Mouse (Mus musculus) kidney, adult 2 months (tissue): ENCODE data around the gene Mtmr3. TPM values are rescaled to one million over a fixed set of nuclear protein-coding genes. Genes with fewer than 3 reads are reported as not detected.

ENCODE experiments used
- DNase-seq: peaks from one replicate; pipeline ENCODE4 v3.0.0; 2021
- H3K27ac ChIP-seq: fragments of 200-500 bp; 2 replicates; pipeline ENCODE4 v1.5.1; 2012; ENCODE audit warnings: low read depth, low read length, control low read depth, inconsistent platforms; ENCODE audit not compliant: insufficient read depth
- H3K27me3 ChIP-seq: fragments of 200-500 bp; replicated peaks from 2 replicates; pipeline ENCODE4 v1.6.1; 2012; ENCODE audit warnings: mild to moderate bottlenecking, moderate library complexity, low read length, inconsistent platforms; ENCODE audit not compliant: control insufficient read depth, insufficient read depth
- H3K36me3 ChIP-seq: fragments of 200-500 bp; 2 replicates; pipeline ENCODE4 v1.6.1; 2012; ENCODE audit warnings: mild to moderate bottlenecking, moderate library complexity, low read length, inconsistent platforms; ENCODE audit not compliant: control insufficient read depth, insufficient read depth
- H3K4me1 ChIP-seq: fragments of 200-500 bp; 2 replicates; pipeline ENCODE4 v1.6.1; 2011; ENCODE audit warnings: low read length; ENCODE audit not compliant: control insufficient read depth, insufficient read depth
- H3K4me3 ChIP-seq: fragments of 200-500 bp; 2 replicates; pipeline ENCODE4 v1.5.1; 2011; ENCODE audit warnings: mild to moderate bottlenecking, low read depth, low read length, control low read depth; ENCODE audit not compliant: insufficient read depth
- CTCF ChIP-seq: fragments of 200-500 bp; conservative IDR thresholded peaks from 2 replicates; pipeline ENCODE4 v1.5.1; 2011; ENCODE audit warnings: low read depth, mild to moderate bottlenecking, control low read depth, low read length, moderate library complexity, mixed read lengths; ENCODE audit not compliant: insufficient read depth, insufficient read length
- POLR2A ChIP-seq: fragments of 200-500 bp; IDR thresholded peaks from one replicate; pipeline ENCODE4 v1.6.1; 2011; ENCODE audit warnings: low read depth, low read length, control low read depth
- WGBS: fragments of 180-500 bp; shearing (Covaris S2); methylation state at CpG from one replicate; pipeline ENCODE4 v1.1.7; 2018; 5-methylcytosine and 5-hydroxymethylcytosine counted together
- polyA plus RNA-seq: library from polyadenylated mRNA; depleted of rRNA; stranded (reverse); fragments of >200 nt; gene quantifications from 2 replicates; pipeline ENCODE4 v1.2.3, GENCODE M21; 2012

Gene Mtmr3
- polyA plus RNA-seq, 1 experiment, result 30.4 TPM

DNA sequence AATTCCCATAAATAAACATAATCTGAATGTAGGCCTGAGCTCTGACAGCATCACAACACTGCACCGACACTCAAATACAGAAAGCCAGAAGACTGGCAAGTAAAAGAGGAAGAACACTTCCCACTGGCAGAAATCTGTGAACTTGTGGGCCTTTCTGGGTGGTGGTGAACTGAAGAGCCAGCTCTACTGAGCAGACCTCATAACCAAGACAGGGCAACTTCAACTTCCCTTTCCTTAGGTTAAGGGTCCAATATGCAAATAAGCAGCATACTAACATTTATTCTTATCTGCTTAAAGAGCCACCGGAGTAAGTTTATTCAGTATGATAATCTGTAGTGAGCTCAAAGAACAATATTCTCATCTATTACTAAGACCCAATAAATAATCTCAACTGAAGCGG, 67.5 kb downstream of the Mtmr3 start:
- no peak for TF ChIP-seq CTCF
- no peak for TF ChIP-seq POLR2A
- WGBS, result 87% methylated on average over 3 of the region's 3 CpGs
- H3K4me1 ChIP-seq, result no peaks in the 10 kb centered on the region; the same call in 1 of the 2 replicates
- H3K4me3 ChIP-seq, result no peak overlapping the region
- H3K27me3 ChIP-seq, result no peaks in the 10 kb centered on the region
- DNase-seq, result no peak
- H3K36me3 ChIP-seq, result no peaks in the 10 kb centered on the region; the same call in 1 of the 2 replicates
- no peak overlapping the region for H3K27ac ChIP-seq

GRCm38 (mm10) chr11:4522142-4522664, 72.5 kb downstream of the Mtmr3 start:
- H3K4me3 ChIP-seq, result no peak overlapping the region
- WGBS, result 75% methylated on average over 6 of the region's 6 CpGs
- H3K36me3 ChIP-seq, result no peaks in the 10 kb centered on the region; the same call in 1 of the 2 replicates
- no peaks in the 10 kb centered on the region for H3K27me3 ChIP-seq
- peak; percentile 21 for DNase-seq
- no peaks in the 10 kb centered on the region; the same call in 1 of the 2 replicates for H3K4me1 ChIP-seq
- no peak for TF ChIP-seq CTCF
- no peak for TF ChIP-seq POLR2A
- no peak overlapping the region for H3K27ac ChIP-seq

DNA sequence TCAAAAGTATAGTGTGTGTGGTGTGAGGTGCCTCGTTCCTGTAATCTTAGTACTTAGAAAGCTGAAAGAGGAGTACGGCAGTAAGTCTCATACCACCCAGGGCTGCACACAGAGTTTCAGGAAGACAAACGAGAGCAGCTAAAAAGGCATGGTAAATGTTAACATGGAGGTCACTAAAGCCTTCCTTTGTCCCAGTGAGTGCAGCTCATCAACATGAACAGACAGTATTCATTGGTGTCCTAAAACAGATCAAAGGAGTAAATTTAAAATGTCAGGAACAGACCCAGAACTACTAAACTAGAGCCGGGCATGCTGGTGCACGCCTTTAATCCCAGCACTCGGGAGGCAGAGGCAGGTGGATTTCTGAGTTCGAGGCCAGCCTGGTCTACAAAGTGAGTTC, 75.7 kb downstream of the Mtmr3 start:
- Histone ChIP-seq H3K27me3 (no peaks in the 10 kb centered on the region), H3K36me3 (peaks cover 2% of the 10 kb centered on the region; the same call in 1 of the 2 replicates), H3K27ac (no peak overlapping the region), H3K4me3 (no peak overlapping the region), H3K4me1 (no peaks in the 10 kb centered on the region; the same call in 1 of the 2 replicates)
- 82% methylated on average over 7 of the region's 7 CpGs for WGBS
- DNase-seq, result no peak
- no peak for TF ChIP-seq CTCF
- TF ChIP-seq POLR2A, result no peak

DNA sequence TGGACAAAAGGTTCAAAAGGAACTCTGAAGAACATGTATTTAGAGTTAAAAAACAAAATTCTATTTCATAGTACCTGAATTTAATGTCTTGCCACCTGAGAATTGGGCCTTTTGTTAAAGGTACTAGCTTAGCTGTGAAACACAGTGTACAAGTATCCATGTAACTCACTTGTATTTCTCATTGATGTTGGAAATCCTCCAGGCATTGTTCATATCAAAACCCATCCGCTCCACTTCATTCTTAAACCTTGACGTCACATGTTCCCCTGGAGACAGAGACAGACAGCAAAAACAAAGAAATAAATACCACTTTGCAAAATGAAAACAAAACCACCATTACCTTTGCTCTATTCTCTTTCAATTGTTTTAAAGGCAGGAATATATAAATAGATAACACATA, 87.2 kb downstream of the Mtmr3 start:
- Histone ChIP-seq H3K36me3 (peaks cover 3% of the 10 kb centered on the region), H3K27ac (no peak overlapping the region), H3K4me3 (no peak overlapping the region), H3K4me1 (peaks cover 3% of the 10 kb centered on the region; the same call in 1 of the 2 replicates), H3K27me3 (no peaks in the 10 kb centered on the region)
- WGBS, result 71% methylated on average over 2 of the region's 2 CpGs
- DNase-seq, result peak; percentile 71
- TF ChIP-seq CTCF (no peak), POLR2A (no peak)

- TF ChIP-seq CTCF, result no peak
- TF ChIP-seq POLR2A, result no peak
- DNase-seq, result no peak
- H3K36me3 ChIP-seq, result peaks cover 3% of the 10 kb centered on the region
- 94% methylated on average over 2 of the region's 2 CpGs for WGBS
- H3K27ac ChIP-seq, result no peak overlapping the region
- H3K27me3 ChIP-seq, result no peaks in the 10 kb centered on the region
- H3K4me3 ChIP-seq, result no peak overlapping the region
- H3K4me1 ChIP-seq, result no peaks in the 10 kb centered on the region; the same call in 1 of the 2 replicates
These were observed 88.2 kb downstream of the Mtmr3 start for GRCm38 (mm10) chr11:4506486-4506885.

DNA sequence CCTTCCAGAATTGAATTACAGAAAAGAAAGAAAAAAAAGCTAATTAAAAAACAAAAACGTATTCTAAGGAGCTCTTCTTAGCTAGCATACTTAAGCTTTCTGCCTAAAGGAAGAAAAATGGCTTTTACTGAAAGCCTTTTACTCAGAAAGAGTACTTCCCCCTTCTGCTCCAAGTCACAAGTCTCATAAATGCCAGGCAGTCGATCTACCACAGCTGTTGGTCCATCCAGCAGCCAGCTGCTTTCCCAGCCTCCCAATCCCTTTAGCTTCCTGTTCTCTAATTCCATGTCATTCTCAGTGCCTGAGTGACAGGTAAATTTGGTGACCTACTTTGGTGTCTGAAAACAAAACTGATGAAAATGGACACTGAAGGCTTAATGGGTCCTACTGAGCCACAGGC, 92.5 kb downstream of the Mtmr3 start:
- WGBS, result 37% methylated on average over 2 of the region's 2 CpGs
- Histone ChIP-seq H3K36me3 (peaks cover 4% of the 10 kb centered on the region), H3K27me3 (no peaks in the 10 kb centered on the region), H3K4me3 (no peak overlapping the region), H3K4me1 (peaks cover 3% of the 10 kb centered on the region; the same call in 1 of the 2 replicates), H3K27ac (no peak overlapping the region)
- no peak for TF ChIP-seq CTCF
- TF ChIP-seq POLR2A, result no peak
- peak; percentile 32 for DNase-seq

DNA sequence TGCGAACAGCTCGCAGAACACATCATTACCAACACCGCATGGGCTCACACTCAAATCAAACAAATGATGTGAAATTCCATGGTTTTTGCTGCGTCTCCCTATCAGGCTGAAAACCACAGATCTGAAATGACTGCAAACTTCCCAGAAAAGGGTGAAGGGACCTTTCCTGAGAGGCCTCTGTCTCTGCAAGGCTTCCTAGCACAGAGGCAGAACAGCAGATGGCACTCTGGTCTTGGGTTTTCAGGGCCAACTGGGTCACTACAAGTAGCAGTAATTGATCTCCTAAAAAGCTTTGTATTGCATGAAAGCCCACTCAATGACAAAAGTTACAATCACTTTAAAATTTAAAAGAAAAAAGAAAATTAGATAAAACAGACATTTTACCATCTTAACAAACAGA, 93.8 kb downstream of the Mtmr3 start:
- H3K36me3 ChIP-seq, result peaks cover 4% of the 10 kb centered on the region
- no peak for DNase-seq
- peaks cover 3% of the 10 kb centered on the region; the same call in 1 of the 2 replicates for H3K4me1 ChIP-seq
- TF ChIP-seq CTCF (peak; percentile 40), POLR2A (no peak)
- H3K27ac ChIP-seq, result no peak overlapping the region
- WGBS, result 90% methylated on average over 4 of the region's 4 CpGs
- no peaks in the 10 kb centered on the region for H3K27me3 ChIP-seq
- no peak overlapping the region for H3K4me3 ChIP-seq
